Mouse (Mus musculus) bone marrow, adult 2 months (tissue): ENCODE data around the gene Dbndd1. TPM values are rescaled to one million over a fixed set of nuclear protein-coding genes. Genes with fewer than 3 reads are reported as not detected.
"Not testable (repeated sequence)": the region's sequence is repeated elsewhere in the genome, so short reads cannot be mapped to it uniquely, and the experiment has no call there.

ENCODE experiments used
- H3K27ac ChIP-seq: fragments of 200-500 bp; 2 replicates; pipeline ENCODE4 v1.5.1; 2012; ENCODE audit warnings: low read depth, mild to moderate bottlenecking, control low read depth, inconsistent platforms, low read length; ENCODE audit not compliant: control insufficient read depth, poor library complexity, insufficient read depth
- H3K4me1 ChIP-seq: fragments of 200-500 bp; 2 replicates; pipeline ENCODE4 v1.6.1; 2011; ENCODE audit warnings: low read length; ENCODE audit not compliant: control insufficient read depth, insufficient read depth
- H3K4me3 ChIP-seq: fragments of 200-500 bp; replicated peaks from 2 replicates; pipeline ENCODE3; 2011; ENCODE audit warnings: mild to moderate bottlenecking, low read depth, low read length, control low read depth; ENCODE audit not compliant: control insufficient read depth
- CTCF ChIP-seq: fragments of 200-500 bp; IDR thresholded peaks from 2 replicates; pipeline ENCODE4 v1.5.1; 2011; ENCODE audit warnings: low read length, control low read depth; ENCODE audit not compliant: control insufficient read depth, insufficient read depth
- POLR2A ChIP-seq: fragments of 200-500 bp; IDR thresholded peaks from 2 replicates; pipeline ENCODE4 v1.6.1; 2011; ENCODE audit warnings: low read depth, mild to moderate bottlenecking, control low read depth, low read length, borderline replicate concordance; ENCODE audit not compliant: control insufficient read depth
- WGBS: fragments of 180-500 bp; shearing (Covaris S2); methylation state at CpG from one replicate; pipeline ENCODE4 v1.1.7; 2018; 5-methylcytosine and 5-hydroxymethylcytosine counted together
- polyA plus RNA-seq: library from polyadenylated mRNA; stranded (reverse); fragments of >200 nt; gene quantifications from 2 replicates; pipeline ENCODE4 v1.2.4, GENCODE M21; 2011; ENCODE audit warnings: low replicate concordance; ENCODE audit not compliant: missing spikeins, insufficient read depth, insufficient read length

The Dbndd1 gene
- polyA plus RNA-seq, 1 experiment, result not detected

GRCm38 (mm10) chr8:123478456-123479218, 36.6 kb downstream of the Dbndd1 start:
- TF ChIP-seq CTCF, result no peak
- TF ChIP-seq POLR2A, result no peak
- H3K27ac ChIP-seq, result peak overlapping the region; percentile 86
- no peaks in the 10 kb centered on the region; the same call in 1 of the 2 replicates for H3K4me1 ChIP-seq
- H3K4me3 ChIP-seq, result peak overlapping the region; percentile 84
- WGBS, result 23% methylated on average over 16 of the region's 16 CpGs

GRCm38 (mm10) chr8:123477737-123478258, 37.5 kb downstream of the Dbndd1 start, which contains the start of gene Afg3l1:
Gene Afg3l1, plus strand, starts transcription at chr8:123477903.
- H3K4me3 ChIP-seq, result peak within 1 kb of the TSS; percentile 84
- no peak for TF ChIP-seq CTCF
- TF ChIP-seq POLR2A, result peak; percentile 50; the same call in 1 of the 2 replicates
- H3K27ac ChIP-seq, result peak within 1 kb of the TSS; percentile 86
- under 1% methylated on average over 58 of the region's 58 CpGs for WGBS
- no peaks in the 10 kb centered on the region; the same call in 1 of the 2 replicates for H3K4me1 ChIP-seq

- Histone ChIP-seq H3K4me1 (no peaks in the 10 kb centered on the region; the same call in 1 of the 2 replicates), H3K4me3 (peak overlapping the region; percentile 84), H3K27ac (peak overlapping the region; percentile 86)
- 10% methylated on average over 34 of the region's 34 CpGs for WGBS
- TF ChIP-seq POLR2A (no peak), CTCF (no peak)
These were observed 38.1 kb downstream of the Dbndd1 start for GRCm38 (mm10) chr8:123476911-123477736.

DNA sequence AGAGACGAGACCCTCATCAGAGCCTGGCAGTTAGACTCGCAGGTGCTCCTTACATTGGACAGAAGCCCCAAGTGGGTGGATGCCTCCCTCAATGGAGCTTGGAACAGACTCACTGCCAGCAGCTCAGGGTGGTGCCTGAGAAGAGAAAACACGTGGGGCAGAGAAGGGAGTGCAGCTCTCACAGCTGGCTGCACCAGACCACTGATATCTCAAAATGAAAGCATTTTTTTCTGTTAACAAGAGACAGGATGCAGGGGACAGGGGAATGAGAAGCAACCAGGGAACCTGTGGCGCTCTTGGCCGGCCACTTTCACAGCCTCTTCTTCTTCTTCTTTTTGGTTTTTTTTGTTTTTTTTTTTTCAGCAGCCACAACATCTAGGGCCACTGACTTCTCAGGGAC, 40.7 kb downstream of the Dbndd1 start:
- H3K27ac ChIP-seq, H3K4me1 ChIP-seq, H3K4me3 ChIP-seq: not testable (repeated sequence)
- 7% methylated on average over 5 of the region's 5 CpGs for WGBS

- H3K4me1 ChIP-seq, H3K4me3 ChIP-seq, H3K27ac ChIP-seq: not testable (repeated sequence)
- 84% methylated on average over 6 of the region's 6 CpGs for WGBS
These were observed 42.3 kb downstream of the Dbndd1 start for GRCm38 (mm10) chr8:123472991-123473390.

GRCm38 (mm10) chr8:123467476-123467875, 47.8 kb downstream of the Dbndd1 start:
- TF ChIP-seq CTCF (no peak), POLR2A (no peak)
- Histone ChIP-seq H3K4me3 (no peak overlapping the region), H3K4me1 (no peaks in the 10 kb centered on the region), H3K27ac (no peak overlapping the region)
- 17% methylated on average over 3 of the region's 3 CpGs for WGBS

DNA sequence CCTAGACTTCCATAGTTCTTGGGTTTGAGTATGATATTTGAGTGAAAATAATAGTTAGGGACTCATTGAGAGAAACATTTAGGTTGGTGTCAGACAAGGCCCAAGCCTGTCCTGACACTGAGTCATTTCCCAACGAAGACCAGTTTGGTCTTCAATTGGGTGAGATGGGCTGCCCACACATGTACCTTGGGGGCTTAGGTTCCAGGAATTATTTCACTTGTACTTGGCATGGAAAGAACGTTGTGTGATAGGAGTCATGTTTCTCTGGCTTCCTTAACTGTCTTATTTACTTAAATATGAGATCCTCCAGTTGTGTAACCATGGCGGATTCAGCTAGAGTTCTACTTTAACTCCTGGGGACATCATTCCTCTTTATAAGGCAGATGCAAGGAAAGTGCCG, 51.6 kb downstream of the Dbndd1 start:
- WGBS, result 87% methylated on average over 4 of the region's 4 CpGs

More for the DNA sequence above, 51.6 kb downstream of the Dbndd1 start:
- Histone ChIP-seq H3K4me3 (no peak overlapping the region), H3K27ac (no peak overlapping the region), H3K4me1 (no peaks in the 10 kb centered on the region)
- TF ChIP-seq CTCF, result no peak

Other genes starting within 250 kb of the Dbndd1 start
- gene Fanca, start 196.9 kb downstream of the Dbndd1 start, polyA plus RNA-seq, result 45.3 and 60.2 TPM in 2 replicates
- gene Spire2, start 182.8 kb downstream of the Dbndd1 start, polyA plus RNA-seq, result 1.5 TPM in 2 replicates
- gene Tcf25, start 141.7 kb downstream of the Dbndd1 start, polyA plus RNA-seq, result 171 and 310 TPM in 2 replicates
- 0.36 and 0.70 TPM in 2 replicates for gene Mc1r, start 108.4 kb downstream of the Dbndd1 start, polyA plus RNA-seq
- gene Tubb3, start 104.0 kb downstream of the Dbndd1 start, polyA plus RNA-seq, result 0.56 and 1.4 TPM in 2 replicates
- 10.3 and 16.7 TPM in 2 replicates for gene Def8, start 91.9 kb downstream of the Dbndd1 start, polyA plus RNA-seq
- 12.3 and 22.8 TPM in 2 replicates for gene Afg3l1, start 37.6 kb downstream of the Dbndd1 start, polyA plus RNA-seq
- 3.4 and 6.3 TPM in 2 replicates for gene Gas8, start 3.4 kb upstream of the Dbndd1 start, polyA plus RNA-seq
- 5.3 and 17.9 TPM in 2 replicates for gene Rhou, start 138.5 kb upstream of the Dbndd1 start, polyA plus RNA-seq